Mouse (Mus musculus) liver, postnatal 0 days (tissue): ENCODE results near the gene Slc27a1. TPM values are rescaled to one million over a fixed set of nuclear protein-coding genes. Genes with fewer than 3 reads are reported as not detected.
A peak's percentile ranks its signal among the peaks of the same experiment; 100 is the strongest.
"Not testable (repeated sequence)": the region's sequence is repeated elsewhere in the genome, so short reads cannot be mapped to it uniquely, and the experiment has no call there.

Experiments used
- ATAC-seq: fragments of 200-750 bp; cut with Nextera tagmentation; 2 replicates; pipeline ENCODE4 v1.8.0; 2017; ENCODE audit warnings: mild to moderate bottlenecking, moderate library complexity
- DNase-seq: peaks from one replicate; pipeline ENCODE4 v3.0.0-alpha.2; 2016
- H3K27ac ChIP-seq: fragments of 300-500 bp; sonication (generic); 2 replicates; pipeline ENCODE4 v1.5.1; 2014; ENCODE audit warnings: antibody characterized with exemption, moderate library complexity, mild to moderate bottlenecking, low read depth
- H3K27me3 ChIP-seq: fragments of 300-500 bp; sonication (generic); 2 replicates; pipeline ENCODE4 v1.6.1; 2014; ENCODE audit warnings: low read length, control low read depth, mixed read lengths; ENCODE audit not compliant: insufficient read depth
- H3K36me3 ChIP-seq: fragments of 300-500 bp; sonication (generic); replicated peaks from 2 replicates; pipeline ENCODE4 v1.6.1; 2014; ENCODE audit warnings: mild to moderate bottlenecking, control low read depth, low read length, moderate library complexity, mixed read lengths; ENCODE audit not compliant: insufficient read depth
- H3K4me1 ChIP-seq: fragments of 300-500 bp; sonication (generic); 2 replicates; pipeline ENCODE4 v1.6.1; 2014; ENCODE audit warnings: antibody characterized with exemption, mild to moderate bottlenecking, control low read depth; ENCODE audit not compliant: insufficient read depth
- H3K4me2 ChIP-seq: fragments of 300-500 bp; sonication (generic); 2 replicates; pipeline ENCODE4 v1.6.1; 2014; ENCODE audit warnings: low read depth, mild to moderate bottlenecking, low read length, moderate library complexity, mixed read lengths
- H3K4me3 ChIP-seq: fragments of 300-500 bp; sonication (generic); 2 replicates; pipeline ENCODE4 v1.5.1; 2014; ENCODE audit warnings: low read depth, low read length
- H3K9ac ChIP-seq: fragments of 300-500 bp; sonication (generic); replicated peaks from 2 replicates; pipeline ENCODE4 v1.6.1; 2014; ENCODE audit warnings: mild to moderate bottlenecking, moderate library complexity
- H3K9me3 ChIP-seq: fragments of 300-500 bp; sonication (generic); 2 replicates; pipeline ENCODE4 v1.6.1; 2016; ENCODE audit warnings: mild to moderate bottlenecking, control low read depth, low read length, mixed read lengths
- CTCF ChIP-seq: sonication (generic); IDR thresholded peaks from 2 replicates; pipeline ENCODE4 v1.5.1; 2016; ENCODE audit warnings: antibody characterized with exemption, low read depth
- EP300 ChIP-seq: IDR thresholded peaks from 2 replicates; pipeline ENCODE4 v1.6.1; 2016; ENCODE audit warnings: antibody characterized with exemption, low read depth, mild to moderate bottlenecking
- WGBS: fragments of 180-500 bp; shearing (Covaris S2); extraction: QIAGEN DNeasy Blood & Tissue Kit; methylation state at CpG from one replicate; pipeline ENCODE4 v1.1.7; 2014; ENCODE audit not compliant: insufficient replicate concordance; 5-methylcytosine and 5-hydroxymethylcytosine counted together
- polyA plus RNA-seq: library from polyadenylated mRNA; unstranded; fragments of >200 nt; fragmentation: Nextera tagmentation; extraction: Ambion mirVana; gene quantifications from 2 replicates; pipeline ENCODE4 v1.2.1, GENCODE M21; 2015

Slc27a1 gene
- polyA plus RNA-seq, 1 experiment from 2014 or later, result 6.8 TPM

- peak; percentile 63 for ATAC-seq
- no peak overlapping the region for H3K4me3 ChIP-seq
Measured at GRCm38 (mm10) chr8:71528362-71529073, 40.2 kb upstream of the Slc27a1 start.

GRCm38 (mm10) chr8:71530735-71531467, 37.8 kb upstream of the Slc27a1 start:
- 62% methylated on average over 3 of the region's 12 CpGs for WGBS
- H3K9ac ChIP-seq, DNase-seq, H3K4me3 ChIP-seq, H3K27ac ChIP-seq, ATAC-seq, H3K36me3 ChIP-seq, H3K27me3 ChIP-seq, H3K4me2 ChIP-seq, H3K9me3 ChIP-seq: not testable (repeated sequence)
- TF ChIP-seq CTCF, result peak; percentile 58
- peaks cover 12% of the 10 kb centered on the region for H3K4me1 ChIP-seq

More at GRCm38 (mm10) chr8:71528362-71529073, 40.2 kb upstream of the Slc27a1 start:
- no peaks in the 10 kb centered on the region for H3K36me3 ChIP-seq
- peak; percentile 38 for DNase-seq
- H3K4me2 ChIP-seq, result no peak overlapping the region
- no peak overlapping the region for H3K9ac ChIP-seq
- no peaks in the 10 kb centered on the region for H3K9me3 ChIP-seq
- TF ChIP-seq EP300 (no peak), CTCF (no peak)
- H3K27me3 ChIP-seq, result peaks cover 11% of the 10 kb centered on the region
- WGBS, result 31% methylated on average over 11 of the region's 11 CpGs
- H3K4me1 ChIP-seq, result peaks cover 3% of the 10 kb centered on the region; the same call in 1 of the 2 replicates
- H3K27ac ChIP-seq, result peak overlapping the region; percentile 84

- H3K27ac ChIP-seq, result no peak overlapping the region
- TF ChIP-seq CTCF (peak; percentile 31), EP300 (no peak)
- DNase-seq (no peak), ATAC-seq (no peak)
- WGBS, result 43% methylated on average over 3 of the region's 3 CpGs
- no peaks in the 10 kb centered on the region for H3K27me3 ChIP-seq
- no peak overlapping the region for H3K4me3 ChIP-seq
- H3K36me3 ChIP-seq, result no peaks in the 10 kb centered on the region
- H3K9me3 ChIP-seq, result no peaks in the 10 kb centered on the region
- H3K4me1 ChIP-seq, result peaks cover 30% of the 10 kb centered on the region
- no peak overlapping the region for H3K4me2 ChIP-seq
- no peak overlapping the region for H3K9ac ChIP-seq
Measured at GRCm38 (mm10) chr8:71534263-71534810, 34.3 kb upstream of the Slc27a1 start.

- peaks cover 30% of the 10 kb centered on the region for H3K4me1 ChIP-seq
- peak overlapping the region; percentile 80 for H3K4me2 ChIP-seq
- no peak for ATAC-seq
- H3K36me3 ChIP-seq, result no peaks in the 10 kb centered on the region
- H3K9me3 ChIP-seq, result no peaks in the 10 kb centered on the region
- H3K27me3 ChIP-seq, result no peaks in the 10 kb centered on the region
- DNase-seq, result no peak
- H3K27ac ChIP-seq, result no peak overlapping the region
- WGBS, result 53% methylated on average over 5 of the region's 5 CpGs
- TF ChIP-seq CTCF, result 0 out of 2 replicates have a peak, but pooled peaks have one; percentile 13
- no peak for TF ChIP-seq EP300
- peak overlapping the region; percentile 66 for H3K4me3 ChIP-seq
- H3K9ac ChIP-seq, result peak overlapping the region; percentile 83
Measured at GRCm38 (mm10) chr8:71535663-71536062, 33.0 kb upstream of the Slc27a1 start.

GRCm38 (mm10) chr8:71537028-71537867, 31.4 kb upstream of the Slc27a1 start, which contains the start of gene Bst2:
Gene Bst2, minus strand, starts transcription at chr8:71537456.
- peak within 1 kb of the TSS; percentile 80 for H3K4me2 ChIP-seq
- no peaks in the 10 kb centered on the region for H3K9me3 ChIP-seq
- ATAC-seq (peak; percentile 94), DNase-seq (peak; percentile 95)
- peaks cover 30% of the 10 kb centered on the region for H3K4me1 ChIP-seq
- H3K36me3 ChIP-seq, result no peaks in the 10 kb centered on the region
- H3K27me3 ChIP-seq, result no peaks in the 10 kb centered on the region
- peak within 1 kb of the TSS; percentile 83 for H3K9ac ChIP-seq
- peak within 1 kb of the TSS; percentile 66 for H3K4me3 ChIP-seq
- peak within 1 kb of the TSS; percentile 91 for H3K27ac ChIP-seq
- peak; percentile 27; the same call in 1 of the 2 replicates for TF ChIP-seq EP300
- TF ChIP-seq CTCF, result peak; percentile 42
- under 1% methylated on average over 37 of the region's 37 CpGs for WGBS
